Mouse (Mus musculus) CH12.LX (cell line): ENCODE measurements around the gene Sesn2.

Experiments used
- CTCF ChIP-seq, 2 experiments: IDR thresholded peaks in 1 of 2; conservative IDR thresholded peaks in 1 of 2; 2 replicates each; pipeline ENCODE4 v1.5.1; 2011 to 2012; ENCODE audit warnings: low read depth in 2 of 2, low read length in 2 of 2, improper control_type of control experiment in 1 of 2, inconsistent platforms in 1 of 2, mild to moderate bottlenecking in 1 of 2, moderate library complexity in 1 of 2
- ELF1 ChIP-seq: IDR thresholded peaks from 2 replicates; pipeline ENCODE4 v1.6.1; 2014; ENCODE audit warnings: low read depth, mild to moderate bottlenecking, inconsistent platforms, low read length, improper control_type of control experiment
- EP300 ChIP-seq: IDR thresholded peaks from 2 replicates; pipeline ENCODE4 v1.6.1; 2011; ENCODE audit warnings: low read length, improper control_type of control experiment
- HCFC1 ChIP-seq: IDR thresholded peaks from 2 replicates; pipeline ENCODE4 v1.6.1; 2012; ENCODE audit warnings: low read depth, mild to moderate bottlenecking, inconsistent platforms, low read length, improper control_type of control experiment
- JUND ChIP-seq: conservative IDR thresholded peaks from 2 replicates; pipeline ENCODE4 v1.6.1; 2011; ENCODE audit warnings: low read depth, low read length, improper control_type of control experiment
- KAT2A ChIP-seq: IDR thresholded peaks from 2 replicates; pipeline ENCODE4 v1.6.1; 2012; ENCODE audit warnings: low read length, improper control_type of control experiment, inconsistent platforms; ENCODE audit not compliant: insufficient replicate concordance
- MXI1 ChIP-seq: IDR thresholded peaks from 2 replicates; pipeline ENCODE4 v1.6.1; 2011; ENCODE audit warnings: mild to moderate bottlenecking, low read depth, low read length, improper control_type of control experiment
- MYC ChIP-seq: IDR thresholded peaks from 2 replicates; pipeline ENCODE4 v1.6.1; 2011; ENCODE audit warnings: low read depth, mild to moderate bottlenecking, improper control_type of control experiment, low read length
- NRF1 ChIP-seq: IDR thresholded peaks from 2 replicates; pipeline ENCODE4 v1.6.1; 2014; ENCODE audit warnings: low read depth, mild to moderate bottlenecking, inconsistent platforms, low read length, improper control_type of control experiment, moderate library complexity
- POLR2A ChIP-seq: IDR thresholded peaks from 2 replicates; pipeline ENCODE4 v1.6.1; 2011; ENCODE audit warnings: low read depth, mild to moderate bottlenecking, improper control_type of control experiment, low read length
- RAD21 ChIP-seq: IDR thresholded peaks from 2 replicates; pipeline ENCODE4 v1.6.1; 2011; ENCODE audit warnings: low read depth, mild to moderate bottlenecking, low read length, improper control_type of control experiment, moderate library complexity
- TBP ChIP-seq: conservative IDR thresholded peaks from 2 replicates; pipeline ENCODE4 v1.6.1; 2011; ENCODE audit warnings: low read depth, low read length, improper control_type of control experiment
- ZNF384 ChIP-seq: IDR thresholded peaks from 2 replicates; pipeline ENCODE4 v1.6.1; 2012; ENCODE audit warnings: low read depth, low read length, improper control_type of control experiment, inconsistent platforms

DNA sequence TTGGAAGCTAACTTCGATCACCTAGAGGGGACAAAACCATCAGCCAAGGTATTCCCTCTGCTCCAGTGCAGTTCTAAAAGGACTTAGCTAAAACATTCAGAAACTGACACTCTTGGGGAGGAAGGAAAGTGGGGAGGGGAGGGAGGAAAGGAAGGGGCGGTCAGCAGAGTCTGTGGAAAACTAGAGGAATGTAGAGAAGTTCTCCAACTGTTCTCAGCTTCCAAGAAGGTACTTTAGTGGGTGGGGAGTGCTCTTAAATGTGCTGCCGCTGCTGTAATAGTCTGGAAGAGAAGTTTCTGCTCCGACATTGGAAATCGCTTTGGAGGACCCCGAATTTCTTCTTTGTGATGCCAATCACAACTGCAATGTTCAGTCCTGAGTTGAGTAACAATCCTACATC lies 21.3 kb downstream of the Sesn2 start:
- TF ChIP-seq HCFC1 (no peak), ZNF384 (no peak), CTCF (conservative IDR thresholded peaks at IDR 0.05 in 1 of 2, IDR thresholded peaks at IDR 0.05 in 1 of 2; ENCODE audit: low read depth in 2 of 2, low read length in 2 of 2) (no peak), NRF1 (no peak), ELF1 (no peak), MXI1 (no peak), TBP (no peak), EP300 (no peak), KAT2A (no peak), JUND (no peak), POLR2A (no peak), RAD21 (no peak), MYC (no peak)
